Mouse (Mus musculus) right cerebral cortex, adult 2 months (tissue): ENCODE measurements at regions not wholly inside any gene's neighbourhood (a gene's known extent, or its start where the extent isn't known, plus 50 kb on each side); places are given as distances from the start of the nearest gene placed in this dataset.
A peak's percentile ranks its signal among the peaks of the same experiment; 100 is the strongest.

Source experiments
- DNase-seq, 2 experiments: peaks; one replicate each; pipeline ENCODE4 v3.0.0; 2021 to 2022; ENCODE audit warnings: low spot score in 2 of 2

- DNase-seq, result no peak
Measured at GRCm38 (mm10) chr13:80946034-80946433, 62.9 kb downstream of the Arrdc3 start.

- DNase-seq, result no peak
Measured at GRCm38 (mm10) chr13:80947705-80948104, 64.5 kb downstream of the Arrdc3 start.

- DNase-seq, result no peak
Measured at GRCm38 (mm10) chr13:80949133-80949697, 66.0 kb downstream of the Arrdc3 start.

GRCm38 (mm10) chr13:80950239-80950638 is 67.1 kb downstream of the Arrdc3 start:
- DNase-seq, result no peak

GRCm38 (mm10) chr13:80950803-80951202 is 67.6 kb downstream of the Arrdc3 start:
- no peak for DNase-seq

GRCm38 (mm10) chr13:80951327-80951726 is 68.1 kb downstream of the Arrdc3 start:
- no peak for DNase-seq

- DNase-seq, result no peak
Measured at GRCm38 (mm10) chr13:80952851-80953250, 69.7 kb downstream of the Arrdc3 start.

GRCm38 (mm10) chr13:80954059-80954645 is 71.0 kb downstream of the Arrdc3 start:
- no peak for DNase-seq

GRCm38 (mm10) chr13:80956966-80957365 is 73.8 kb downstream of the Arrdc3 start:
- no peak for DNase-seq

GRCm38 (mm10) chr13:80957419-80958139 is 74.4 kb downstream of the Arrdc3 start:
- no peak for DNase-seq

GRCm38 (mm10) chr13:80959763-80960162 is 76.6 kb downstream of the Arrdc3 start:
- DNase-seq, result no peak

- DNase-seq, result no peak
Measured at GRCm38 (mm10) chr13:80961985-80962617, 78.9 kb downstream of the Arrdc3 start.

GRCm38 (mm10) chr13:80962789-80963590 is 79.8 kb downstream of the Arrdc3 start:
- peak; percentile 43 to 50 for DNase-seq

- no peak for DNase-seq
Measured at GRCm38 (mm10) chr13:80963591-80963940, 80.4 kb downstream of the Arrdc3 start.

GRCm38 (mm10) chr13:80971664-80972063 is 88.5 kb downstream of the Arrdc3 start:
- DNase-seq, result peak in 1 of 2 experiments; percentile 15

GRCm38 (mm10) chr13:80974424-80974823 is 91.2 kb downstream of the Arrdc3 start:
- no peak for DNase-seq

GRCm38 (mm10) chr13:80977266-80977665 is 94.1 kb downstream of the Arrdc3 start:
- DNase-seq, result no peak

GRCm38 (mm10) chr13:80981201-80981600 is 98.0 kb downstream of the Arrdc3 start:
- no peak for DNase-seq

GRCm38 (mm10) chr13:80986657-80987056 is 103.5 kb downstream of the Arrdc3 start:
- no peak for DNase-seq

GRCm38 (mm10) chr13:80989756-80990155 is 106.6 kb downstream of the Arrdc3 start:
- DNase-seq, result no peak

GRCm38 (mm10) chr13:80992342-80992741 is 109.2 kb downstream of the Arrdc3 start:
- no peak for DNase-seq
